Mouse (Mus musculus): Measurements from ENCODE around the gene Cenpl.

Gene Cenpl

DNA sequence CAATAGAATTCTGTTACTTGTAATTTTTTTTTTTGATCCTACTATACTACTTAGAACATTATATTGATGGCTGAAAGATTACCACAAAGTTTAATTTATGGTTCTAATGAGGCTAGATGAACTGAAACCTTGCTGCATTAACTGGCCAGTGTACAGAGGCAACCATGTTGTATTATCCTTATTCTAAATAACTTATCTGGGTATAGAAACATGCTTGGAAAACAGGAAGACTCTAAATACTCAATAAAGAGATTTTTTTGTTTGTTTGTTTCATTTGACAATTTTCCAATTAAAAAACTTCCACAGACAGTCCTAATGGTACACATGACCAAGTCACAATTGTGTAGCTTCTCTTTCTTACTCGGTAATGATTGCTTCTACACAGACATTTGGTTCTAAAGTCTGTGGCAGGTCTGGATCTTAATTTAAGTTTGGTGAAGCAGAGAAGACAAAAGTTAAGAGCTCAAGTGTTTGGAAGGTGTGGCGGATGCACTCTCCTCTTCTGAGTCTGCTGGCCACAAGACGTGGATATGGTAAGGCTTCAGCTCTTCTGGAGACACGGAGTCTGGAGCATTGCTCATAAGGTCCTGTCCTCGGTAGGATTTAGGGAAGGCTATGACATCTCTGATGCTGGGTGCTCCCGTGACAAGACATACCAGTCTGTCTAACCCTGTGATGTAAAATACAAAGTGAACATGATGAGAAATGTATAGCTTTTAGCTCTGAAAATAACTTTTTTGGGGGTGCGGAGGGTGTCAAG lies 29.1 kb upstream of the Cenpl start:
- in situ Hi-C loops (cut with MboI; ENCODE audit: unreplicated experiment in 2 of 2): no loop called here

DNA sequence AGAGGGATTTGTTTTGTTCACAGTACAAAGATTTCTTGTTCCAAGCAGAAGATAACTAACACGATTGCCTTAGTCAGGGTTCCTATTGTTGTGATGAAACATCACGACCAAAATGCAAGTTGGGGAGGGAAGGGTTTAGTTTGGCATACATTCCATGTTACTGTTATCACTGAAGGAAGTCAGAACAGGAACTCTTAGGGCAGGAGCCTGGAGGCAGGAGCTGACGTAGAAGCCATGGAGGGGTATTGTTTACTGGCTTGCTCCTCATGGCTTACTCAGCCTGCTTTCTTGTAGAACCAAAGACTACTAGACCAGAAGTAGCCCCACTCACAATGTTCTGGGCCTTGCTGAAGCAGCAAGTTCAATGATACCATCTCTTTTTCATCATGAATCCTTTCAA lies 23.5 kb upstream of the Cenpl start:
- in situ Hi-C loops (cut with MboI; ENCODE audit: unreplicated experiment in 2 of 2): no loop called here

DNA sequence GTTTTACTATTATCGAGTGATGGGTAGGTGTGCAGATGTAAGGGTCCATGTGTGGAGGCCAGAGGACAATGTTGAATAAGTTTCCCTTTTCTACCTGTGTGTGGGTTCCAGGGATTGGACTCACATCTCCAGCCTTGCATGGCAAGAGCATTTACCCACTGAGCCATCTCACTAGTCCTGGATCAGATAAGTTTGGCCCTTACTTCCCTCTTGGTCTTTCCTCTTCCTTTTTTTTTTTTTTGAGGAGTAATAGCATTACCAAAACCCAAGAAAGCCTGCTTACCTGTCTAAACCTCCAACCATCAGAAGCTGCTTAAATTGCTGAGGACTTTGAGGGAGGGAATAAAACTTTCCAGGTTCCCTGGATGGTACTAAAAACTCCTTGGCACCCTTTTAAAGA lies 13.3 kb upstream of the Cenpl start:
- in situ Hi-C loops (cut with MboI; ENCODE audit: unreplicated experiment in 2 of 2): no loop called here

DNA sequence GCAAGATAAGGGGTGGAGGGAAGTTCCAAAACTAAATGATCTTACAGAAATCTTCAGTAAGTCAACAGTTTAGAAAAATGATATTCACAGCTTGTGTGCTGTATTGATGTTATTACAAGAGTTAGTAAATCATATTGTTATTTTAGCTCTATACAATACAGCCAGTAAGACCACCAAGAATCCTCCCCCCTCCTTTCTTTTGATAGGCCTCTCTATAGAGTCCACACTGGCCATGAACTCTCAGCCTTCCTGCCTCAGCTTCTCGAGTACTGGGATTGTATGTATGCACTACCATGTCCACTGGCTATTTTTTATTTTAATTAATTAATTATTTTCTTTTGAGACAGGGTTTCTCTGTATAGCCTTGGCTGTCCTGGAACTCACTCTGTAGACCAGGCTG lies 7.2 kb upstream of the Cenpl start:
- in situ Hi-C loops (cut with MboI; ENCODE audit: unreplicated experiment in 2 of 2): no loop called here

DNA sequence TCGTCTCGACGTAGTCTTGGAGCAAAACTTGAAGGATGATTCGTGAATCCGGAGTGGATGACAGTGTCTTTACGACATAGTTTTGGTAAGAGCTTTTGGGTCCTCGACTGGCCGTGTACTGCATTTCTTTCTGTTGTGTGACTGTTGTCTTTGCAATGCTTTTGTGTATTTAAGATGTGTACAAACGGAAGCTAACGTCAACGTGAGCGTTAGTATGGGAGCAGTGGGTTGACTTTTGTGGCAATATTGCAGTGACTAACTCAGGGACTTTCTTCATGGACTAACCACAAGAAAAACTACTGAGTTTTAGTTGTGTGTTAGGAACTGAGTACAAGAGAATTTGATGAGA lies 733 bp downstream of the Cenpl start:
- in situ Hi-C loops (cut with MboI; ENCODE audit: unreplicated experiment in 2 of 2): no loop called here

DNA sequence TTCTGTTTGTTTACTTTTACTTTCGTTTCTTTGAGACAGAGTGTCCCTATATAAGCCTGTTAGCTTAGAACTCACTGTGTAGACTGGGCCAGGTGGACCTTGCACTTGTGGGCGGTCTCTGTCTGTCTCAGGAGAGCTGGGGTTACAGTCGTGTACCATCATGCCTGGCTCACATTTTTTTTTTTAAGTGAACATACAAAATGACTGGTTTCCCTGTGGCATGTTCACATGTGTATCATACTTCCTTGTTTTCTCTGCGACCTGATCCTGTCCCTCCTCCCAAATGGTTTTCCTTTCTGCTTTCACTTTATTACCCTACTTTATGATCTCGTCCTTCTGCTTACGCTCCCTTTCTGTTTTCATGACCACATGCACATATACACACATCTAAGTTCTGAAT lies 5.7 kb downstream of the Cenpl start:
- in situ Hi-C loops (cut with MboI; ENCODE audit: unreplicated experiment in 2 of 2): loop anchor here in 1 of 2 experiments (25.0 kb wide), 1 partner anchor 1636 kb away; no protein-coding TSS in a partner anchor

DNA sequence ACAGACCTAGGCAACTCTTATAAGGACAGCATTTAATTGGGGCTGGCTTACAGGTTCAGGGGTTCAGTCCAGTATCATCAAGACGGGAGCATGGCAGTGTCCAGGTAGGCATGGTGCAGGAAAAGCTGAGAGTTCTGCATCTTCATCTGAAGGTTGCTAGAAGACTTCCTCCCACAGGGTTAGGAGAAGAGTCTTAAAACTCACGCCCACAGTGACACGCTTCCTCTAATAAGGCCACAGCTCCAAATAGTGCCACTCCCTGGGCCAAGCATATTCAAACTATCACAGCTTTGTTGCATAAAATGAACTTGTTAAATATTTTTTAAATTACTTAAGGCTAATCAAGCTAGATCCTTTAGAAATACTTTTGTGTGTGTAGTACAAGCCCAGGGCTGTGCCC lies 6.7 kb downstream of the Cenpl start:
- in situ Hi-C loops (cut with MboI; ENCODE audit: unreplicated experiment in 2 of 2): loop anchor here in 1 of 2 experiments (25.0 kb wide), 1 partner anchor 1635 kb away; no protein-coding TSS in a partner anchor

DNA sequence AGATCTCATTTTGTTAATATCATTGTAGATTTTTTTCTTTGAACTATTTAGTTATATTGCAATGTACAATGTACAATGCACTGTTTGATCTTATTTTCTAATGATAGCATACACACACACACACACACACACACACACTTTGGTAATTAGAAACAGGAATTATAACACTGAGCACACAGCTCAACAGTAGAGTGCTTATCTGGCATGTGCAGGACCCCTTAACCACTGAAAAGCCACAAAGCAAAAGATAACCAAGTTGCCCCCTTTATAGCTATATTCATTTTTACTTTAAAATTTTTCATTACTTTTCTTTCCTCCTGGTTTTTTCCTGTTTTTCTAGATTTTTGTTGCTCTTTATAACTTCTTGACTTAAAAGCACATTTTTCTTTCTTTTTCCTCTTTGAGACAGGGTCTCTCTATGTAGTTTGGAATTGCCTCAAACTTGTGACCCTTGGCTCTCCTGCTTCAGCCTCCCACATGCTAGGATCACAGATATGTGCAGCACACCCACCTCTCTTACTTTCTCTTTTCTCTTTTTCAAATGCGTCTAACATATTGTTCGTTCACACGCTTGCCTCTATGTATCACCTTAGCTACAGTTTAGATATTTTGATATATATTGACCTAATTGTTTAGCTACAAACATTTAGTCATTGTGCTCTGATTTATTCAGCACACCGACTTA lies 29.4 kb downstream of the Cenpl start:
- in situ Hi-C loops (cut with MboI; ENCODE audit: unreplicated experiment in 2 of 2): loop anchor here in 1 of 2 experiments (25.0 kb wide), 1 partner anchor 1612 kb away; no protein-coding TSS in a partner anchor

DNA sequence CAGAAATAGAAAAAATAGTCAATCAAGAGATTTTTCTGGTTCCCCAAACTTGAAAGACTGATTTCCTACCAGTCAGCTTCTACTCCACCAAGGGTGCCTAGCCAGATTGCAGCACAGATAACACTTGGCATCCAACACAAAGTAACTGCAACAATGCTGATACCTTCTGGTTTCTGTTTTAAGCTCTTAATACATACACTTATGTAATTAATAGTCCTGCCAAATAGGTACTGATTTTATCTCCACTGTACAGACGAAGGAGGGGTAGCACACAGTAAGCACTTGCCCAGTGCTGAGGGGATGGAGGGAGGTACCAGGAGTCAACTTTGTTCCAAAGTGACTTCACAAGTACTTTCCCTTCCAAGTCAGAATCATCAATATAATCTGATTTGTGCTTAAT lies 33.3 kb downstream of the Cenpl start:
- in situ Hi-C loops (cut with MboI; ENCODE audit: unreplicated experiment in 2 of 2): no loop called here

DNA sequence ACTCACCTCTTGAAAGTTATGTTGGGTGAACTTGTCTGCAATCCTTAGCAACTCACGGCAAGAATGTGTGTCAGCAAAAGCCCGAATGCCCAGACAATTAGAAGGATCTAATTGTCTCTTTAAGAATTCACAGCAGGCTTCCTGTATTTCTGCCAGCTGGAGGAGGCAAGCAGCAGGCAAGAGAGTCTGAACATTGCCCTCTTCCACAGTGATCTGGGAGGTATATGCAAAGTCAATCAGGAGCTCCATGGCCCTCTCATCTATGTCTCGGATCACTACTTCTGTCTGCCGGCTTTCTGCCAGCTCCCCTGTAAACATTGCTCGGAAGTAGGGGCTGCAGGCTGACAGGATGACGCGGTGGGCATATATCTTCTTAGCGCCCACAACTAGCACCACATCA lies 38.7 kb downstream of the Cenpl start:
- in situ Hi-C loops (cut with MboI; ENCODE audit: unreplicated experiment in 2 of 2): no loop called here

DNA sequence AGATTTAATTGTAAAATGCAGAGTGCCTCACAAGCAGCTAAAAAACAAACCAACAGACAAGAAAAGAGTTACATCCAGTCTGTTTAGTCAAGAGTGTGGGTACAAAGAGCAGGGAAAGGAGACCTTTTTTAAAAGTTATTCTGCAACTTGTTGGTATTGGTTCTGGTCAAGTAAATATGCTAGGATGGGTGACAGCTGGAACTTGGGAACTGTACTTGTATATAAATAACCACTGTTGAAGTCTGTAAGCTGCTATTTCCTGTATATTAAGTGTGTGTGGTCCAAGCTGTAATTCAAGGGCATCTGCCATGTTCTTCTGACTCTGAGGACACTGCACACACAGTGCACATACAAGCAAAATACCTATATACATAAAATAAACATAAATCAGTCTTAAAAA lies 44.1 kb downstream of the Cenpl start:
- in situ Hi-C loops (cut with MboI; ENCODE audit: unreplicated experiment in 2 of 2): no loop called here

DNA sequence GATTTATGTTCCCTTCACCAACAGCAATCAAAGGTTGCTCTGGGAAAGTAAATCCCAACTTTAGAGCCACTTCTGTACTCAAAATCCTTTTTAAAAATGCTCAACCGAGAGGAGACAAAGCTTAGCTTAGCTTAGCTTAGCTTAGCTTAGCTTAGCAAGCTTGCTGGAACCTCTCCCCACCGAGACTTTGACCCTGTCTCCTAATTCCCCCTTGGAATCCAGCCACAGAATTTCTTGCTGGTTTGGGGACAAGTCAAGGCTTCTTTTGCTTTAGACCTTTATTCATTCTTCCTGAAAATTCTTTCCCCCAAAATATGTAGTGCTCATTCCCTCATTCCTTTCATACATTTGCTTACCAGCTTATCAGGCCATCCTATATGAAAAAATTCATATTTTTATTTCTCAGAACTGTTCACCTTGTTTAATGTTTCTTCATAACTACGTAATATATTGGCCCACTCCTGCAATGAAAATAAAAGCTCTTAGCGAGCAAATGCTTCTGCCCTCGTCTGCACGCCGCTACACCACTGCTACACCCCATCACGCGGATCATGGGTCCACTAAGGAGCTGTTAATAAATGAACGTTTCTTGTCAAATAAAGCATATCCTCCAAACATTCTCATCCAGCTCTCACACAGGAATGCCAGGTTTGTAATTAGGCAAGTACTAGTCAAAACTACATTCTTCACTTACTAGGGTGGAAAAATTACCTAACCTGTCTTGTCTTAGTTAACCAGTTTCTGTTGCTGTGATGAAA lies 52.3 kb downstream of the Cenpl start:
- in situ Hi-C loops (cut with MboI; ENCODE audit: unreplicated experiment in 2 of 2): no loop called here

DNA sequence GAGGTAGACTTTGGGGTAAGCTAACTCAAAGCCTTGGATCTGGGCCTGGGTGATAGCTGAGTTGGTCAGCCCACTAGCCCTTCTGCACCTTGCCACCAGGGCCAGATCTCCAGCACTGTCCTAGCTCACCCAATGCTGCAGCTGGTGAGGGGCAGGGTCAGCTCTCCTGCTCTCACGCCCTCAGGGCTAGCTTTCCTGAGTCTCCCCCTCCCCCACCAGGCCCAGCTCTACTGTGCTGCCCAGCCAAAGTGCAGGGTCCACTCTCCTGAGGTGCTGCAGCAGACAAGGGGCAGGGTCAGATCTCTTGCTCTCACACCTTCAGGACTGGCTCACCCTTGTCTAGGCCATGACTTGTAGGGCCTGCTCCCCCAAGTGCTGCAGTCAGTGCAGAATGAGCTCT lies 55.9 kb downstream of the Cenpl start:
- in situ Hi-C loops (cut with MboI; ENCODE audit: unreplicated experiment in 2 of 2): no loop called here

DNA sequence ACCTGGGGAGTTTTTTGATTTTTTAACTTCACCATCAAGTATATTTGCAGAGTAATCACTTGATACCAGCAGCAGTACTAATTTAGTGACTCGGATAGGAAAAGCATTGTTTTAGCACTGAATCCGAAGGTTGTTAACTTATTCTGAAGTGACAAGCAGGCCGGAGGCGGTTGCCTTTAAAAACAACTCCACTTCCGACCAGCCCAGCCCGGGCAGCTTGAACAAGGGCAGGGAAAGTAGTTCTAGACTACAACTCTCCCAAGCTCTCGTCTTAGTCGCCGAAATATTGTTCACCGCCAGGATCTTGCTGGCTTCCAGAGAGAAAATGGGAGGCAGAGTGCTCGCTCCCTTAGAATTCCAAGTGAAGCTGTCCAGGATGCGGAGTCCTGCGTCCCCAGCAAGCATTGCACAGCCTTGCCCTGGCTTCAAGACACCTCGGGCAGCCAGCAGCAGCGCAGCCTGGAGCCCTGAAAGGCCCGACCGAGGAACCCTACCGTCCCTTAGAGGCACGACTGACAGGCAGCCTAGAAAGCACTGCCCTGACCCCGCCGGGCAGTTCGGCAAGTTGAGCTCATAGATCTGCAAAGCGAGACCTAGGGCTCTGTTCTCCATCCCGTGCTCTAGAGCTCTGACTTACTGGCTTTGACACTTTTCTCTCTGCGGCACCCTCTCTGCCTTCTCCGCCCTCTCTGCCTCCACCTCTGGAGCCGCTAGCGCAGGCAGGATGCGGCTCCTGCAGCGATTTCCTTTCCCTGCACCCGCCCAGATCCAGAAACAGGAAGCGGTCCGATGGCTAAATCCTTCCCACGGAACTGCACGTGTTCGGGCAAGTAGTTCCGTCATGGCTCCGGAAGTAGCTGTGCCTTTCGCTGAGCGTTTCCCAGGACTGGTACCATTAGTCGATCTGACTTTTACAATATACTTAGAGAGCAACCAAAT lies 60.5 kb downstream of the Cenpl start, which contains the start of gene Klhl20:
Gene Klhl20 (minus strand): TSS at position 786 of the 939 bp plus-strand sequence.
- in situ Hi-C loops (cut with MboI; ENCODE audit: unreplicated experiment in 2 of 2): no loop called here

All from v-Abl transformed pro-B cells (cell line).